Mouse (Mus musculus): ENCODE measurements around the gene Ugt3a2.

DNA sequence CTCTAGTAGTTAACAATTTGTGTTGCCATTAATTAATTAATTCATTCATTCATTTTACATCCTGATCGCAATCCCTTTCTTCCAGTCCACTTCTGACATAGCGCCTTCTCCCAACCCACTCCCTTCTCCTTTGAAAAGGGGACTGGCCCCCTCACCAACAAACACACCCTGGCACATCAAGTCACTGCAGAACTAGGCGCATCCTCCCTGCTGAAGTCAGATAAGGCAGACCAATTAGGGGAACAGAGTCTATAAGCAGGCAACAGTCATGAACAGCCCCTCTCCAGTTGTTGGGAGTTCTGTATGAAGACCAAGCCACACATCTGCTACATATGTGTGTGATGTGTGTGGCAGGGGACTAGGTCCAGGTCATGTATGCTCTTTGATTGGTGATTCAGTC is 33.4 kb downstream of the Ugt3a2 start:
- TF ChIP-seq POLR2A (IDR thresholded peaks at IDR 0.05; ENCODE audit: insufficient read depth, low read length) (no peak), CTCF (IDR thresholded peaks at IDR 0.05; ENCODE audit: low read depth, low read length) (no peak), EP300 (IDR thresholded peaks at IDR 0.05; ENCODE audit: insufficient read depth, low read depth, low read length) (no peak)

Data from ES-Bruce4 (cell line).